Mouse (Mus musculus) embryonic facial prominence, embryonic 11.5 days (tissue): ENCODE data around the gene Adk. TPM values are rescaled to one million over a fixed set of nuclear protein-coding genes. Genes with fewer than 3 reads are reported as not detected.
"Not testable (repeated sequence)": the region's sequence is repeated elsewhere in the genome, so short reads cannot be mapped to it uniquely, and the experiment has no call there.

Experiments used
- ATAC-seq: fragments of 200-750 bp; cut with Nextera tagmentation; replicated peaks from 2 replicates; pipeline ENCODE4 v1.8.0; 2017; ENCODE audit warnings: low read depth; ENCODE audit not compliant: insufficient number of reproducible peaks, low FRiP score, low TSS enrichment
- DNase-seq: peaks from one replicate; pipeline ENCODE4 v3.0.0-alpha.2; 2015; ENCODE audit warnings: low spot score
- H3K27ac ChIP-seq: fragments of 300-500 bp; sonication (generic); replicated peaks from 2 replicates; pipeline ENCODE4 v1.5.1; 2014; ENCODE audit warnings: mild to moderate bottlenecking, low read depth, low read length, control low read depth
- H3K27me3 ChIP-seq: fragments of 300-500 bp; sonication (generic); 2 replicates; pipeline ENCODE4 v1.6.1; 2014; ENCODE audit warnings: mild to moderate bottlenecking, low read length, moderate library complexity, mixed read lengths; ENCODE audit not compliant: control insufficient read depth, insufficient read depth
- H3K36me3 ChIP-seq: fragments of 300-500 bp; sonication (generic); replicated peaks from 2 replicates; pipeline ENCODE4 v1.6.1; 2014; ENCODE audit warnings: low read depth, mild to moderate bottlenecking, low read length, moderate library complexity, mixed read lengths; ENCODE audit not compliant: control insufficient read depth, insufficient read depth
- H3K4me1 ChIP-seq: fragments of 300-500 bp; sonication (generic); 2 replicates; pipeline ENCODE4 v1.6.1; 2014; ENCODE audit warnings: low read length, mixed read lengths; ENCODE audit not compliant: control insufficient read depth, insufficient read depth
- H3K4me2 ChIP-seq: fragments of 300-500 bp; sonication (generic); 2 replicates; pipeline ENCODE4 v1.6.1; 2014; ENCODE audit warnings: low read depth, mild to moderate bottlenecking, control low read depth, low read length, moderate library complexity
- H3K4me3 ChIP-seq: fragments of 300-500 bp; sonication (generic); 2 replicates; pipeline ENCODE4 v1.5.1; 2014; ENCODE audit warnings: low read depth, low read length, control low read depth
- H3K9ac ChIP-seq: fragments of 300-500 bp; sonication (generic); replicated peaks from 2 replicates; pipeline ENCODE4 v1.6.1; 2014; ENCODE audit warnings: mild to moderate bottlenecking, control low read depth, low read length
- H3K9me3 ChIP-seq: fragments of 300-500 bp; sonication (generic); replicated peaks from 2 replicates; pipeline ENCODE4 v1.6.1; 2016; ENCODE audit warnings: mild to moderate bottlenecking, low read length, inconsistent platforms, mixed read lengths; ENCODE audit not compliant: control insufficient read depth
- WGBS: fragments of 180-500 bp; shearing (Covaris S2); extraction: QIAGEN DNeasy Blood & Tissue Kit; methylation state at CpG from one replicate; pipeline ENCODE4 v1.1.7; 2014; 5-methylcytosine and 5-hydroxymethylcytosine counted together
- polyA plus RNA-seq: library from polyadenylated mRNA; unstranded; fragments of >200 nt; fragmentation: Nextera tagmentation; extraction: Ambion mirVana; gene quantifications from 2 replicates; pipeline ENCODE4 v1.2.1, GENCODE M21; 2014

The Adk gene
- polyA plus RNA-seq, 1 experiment from 2014 or later, result 178 TPM

- DNase-seq (no peak), ATAC-seq (no peak)
- no peak overlapping the region for H3K4me2 ChIP-seq
- 90% methylated on average over 5 of the region's 5 CpGs for WGBS
- no peak overlapping the region for H3K9ac ChIP-seq
- H3K27me3 ChIP-seq, result no peaks in the 10 kb centered on the region
- no peaks in the 10 kb centered on the region for H3K9me3 ChIP-seq
- H3K4me1 ChIP-seq, result no peaks in the 10 kb centered on the region
- H3K4me3 ChIP-seq, result no peak overlapping the region
- H3K27ac ChIP-seq, result no peak overlapping the region
- H3K36me3 ChIP-seq, result no peaks in the 10 kb centered on the region
Observed at GRCm38 (mm10) chr14:21480191-21480590, 427.8 kb downstream of the Adk start.

GRCm38 (mm10) chr14:21481231-21481630 lies 428.9 kb downstream of the Adk start, which contains the start of gene Kat6b:
Gene Kat6b, plus strand, starts transcription at chr14:21481434.
- no peak within 1 kb of the TSS for H3K4me3 ChIP-seq
- H3K27me3 ChIP-seq, result no peaks in the 10 kb centered on the region
- WGBS, result 89% methylated on average over 7 of the region's 7 CpGs
- no peak within 1 kb of the TSS for H3K9ac ChIP-seq
- H3K27ac ChIP-seq, result no peak within 1 kb of the TSS
- H3K9me3 ChIP-seq, result no peaks in the 10 kb centered on the region
- H3K4me1 ChIP-seq, result no peaks in the 10 kb centered on the region
- DNase-seq, result no peak
- H3K36me3 ChIP-seq, result no peaks in the 10 kb centered on the region
- H3K4me2 ChIP-seq, result no peak within 1 kb of the TSS
- no peak for ATAC-seq

GRCm38 (mm10) chr14:21484199-21484598 lies 431.8 kb downstream of the Adk start:
- H3K27me3 ChIP-seq, result no peaks in the 10 kb centered on the region
- DNase-seq (no peak), ATAC-seq (no peak)
- H3K4me2 ChIP-seq, result no peak overlapping the region
- no peaks in the 10 kb centered on the region for H3K9me3 ChIP-seq
- no peaks in the 10 kb centered on the region for H3K4me1 ChIP-seq
- no peak overlapping the region for H3K27ac ChIP-seq
- WGBS, result 84% methylated on average over 2 of the region's 2 CpGs
- no peak overlapping the region for H3K9ac ChIP-seq
- no peak overlapping the region for H3K4me3 ChIP-seq
- H3K36me3 ChIP-seq, result no peaks in the 10 kb centered on the region

GRCm38 (mm10) chr14:21484693-21485092 lies 432.3 kb downstream of the Adk start:
- Histone ChIP-seq H3K9ac (no peak overlapping the region), H3K27me3 (no peaks in the 10 kb centered on the region), H3K4me2 (no peak overlapping the region), H3K4me3 (no peak overlapping the region), H3K4me1 (no peaks in the 10 kb centered on the region), H3K36me3 (no peaks in the 10 kb centered on the region), H3K27ac (no peak overlapping the region), H3K9me3 (no peaks in the 10 kb centered on the region)
- no peak for ATAC-seq
- 93% methylated on average over 10 of the region's 10 CpGs for WGBS
- DNase-seq, result no peak

GRCm38 (mm10) chr14:21485961-21486520 lies 433.7 kb downstream of the Adk start:
- DNase-seq, result no peak
- H3K9me3 ChIP-seq, result no peaks in the 10 kb centered on the region

GRCm38 (mm10) chr14:21487135-21487534 lies 434.8 kb downstream of the Adk start:
- not testable (repeated sequence) for ATAC-seq, H3K36me3 ChIP-seq, H3K4me3 ChIP-seq, H3K4me2 ChIP-seq, H3K9me3 ChIP-seq, H3K9ac ChIP-seq, H3K4me1 ChIP-seq, H3K27ac ChIP-seq, H3K27me3 ChIP-seq, DNase-seq
- WGBS, result 89% methylated on average over 2 of the region's 2 CpGs

More at GRCm38 (mm10) chr14:21485961-21486520, 433.7 kb downstream of the Adk start:
- Histone ChIP-seq H3K27ac (no peak overlapping the region), H3K4me1 (no peaks in the 10 kb centered on the region), H3K9ac (no peak overlapping the region), H3K27me3 (no peaks in the 10 kb centered on the region), H3K4me3 (no peak overlapping the region), H3K36me3 (no peaks in the 10 kb centered on the region), H3K4me2 (no peak overlapping the region)
- 86% methylated on average over 3 of the region's 3 CpGs for WGBS
- no peak for ATAC-seq

- H3K4me1 ChIP-seq, DNase-seq, H3K4me3 ChIP-seq, H3K27me3 ChIP-seq, H3K36me3 ChIP-seq, ATAC-seq, H3K9me3 ChIP-seq, H3K27ac ChIP-seq, H3K4me2 ChIP-seq, H3K9ac ChIP-seq: not testable (repeated sequence)
- WGBS, result 70% methylated on average over 7 of the region's 9 CpGs
Observed at GRCm38 (mm10) chr14:21488426-21489115, 436.2 kb downstream of the Adk start.

- Histone ChIP-seq H3K4me1 (no peaks in the 10 kb centered on the region), H3K27me3 (no peaks in the 10 kb centered on the region), H3K36me3 (no peaks in the 10 kb centered on the region), H3K9me3 (no peaks in the 10 kb centered on the region), H3K9ac (no peak overlapping the region), H3K27ac (no peak overlapping the region), H3K4me2 (no peak overlapping the region), H3K4me3 (no peak overlapping the region)
- ATAC-seq (no peak), DNase-seq (no peak)
- 57% methylated on average over 3 of the region's 3 CpGs for WGBS
Observed at GRCm38 (mm10) chr14:21489116-21489485, 436.7 kb downstream of the Adk start.
